Mouse (Mus musculus) stomach, postnatal 0 days (tissue): ENCODE results near the gene Tunar.

Experiments used
- CTCF ChIP-seq: IDR thresholded peaks from 2 replicates; pipeline ENCODE4 v1.5.1; 2016; ENCODE audit warnings: antibody characterized with exemption, low read depth, mild to moderate bottlenecking, moderate library complexity
- EP300 ChIP-seq: optimal IDR thresholded peaks from 2 replicates; pipeline ENCODE3; 2016; ENCODE audit warnings: antibody characterized with exemption

- no peak for TF ChIP-seq EP300
- TF ChIP-seq CTCF = no peak
Observed at GRCm38 (mm10) chr12:105426541-105426940, 92.9 kb downstream of the Tunar start.
